Mouse (Mus musculus): ENCODE data around the gene Tfcp2. TPM values are rescaled to one million over a fixed set of nuclear protein-coding genes. Genes with fewer than 3 reads are reported as not detected.

Gene Tfcp2
- polyA plus RNA-seq, 1 experiment from 2014 or later: 15.4 TPM

DNA sequence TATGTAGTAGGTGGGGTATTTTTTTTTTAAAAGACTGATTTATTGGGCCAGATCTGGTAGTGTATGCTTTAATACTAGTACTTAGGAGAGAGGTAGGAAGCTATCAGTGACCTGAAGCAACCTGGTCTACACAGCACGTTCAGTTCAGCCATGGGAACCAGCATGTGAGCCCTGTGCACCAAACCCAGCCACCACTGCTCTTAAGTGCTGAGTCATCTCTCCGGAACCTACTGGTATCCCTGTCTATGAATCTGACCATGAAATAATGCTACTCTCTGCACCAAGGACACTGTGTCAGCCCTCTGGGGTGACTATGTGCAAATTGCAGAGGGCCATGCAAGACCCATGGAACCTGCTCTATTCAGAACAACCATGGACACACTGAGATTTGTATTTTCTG lies 64.8 kb downstream of the Tfcp2 start:
- Histone ChIP-seq H3K27me3 (ENCODE audit: control insufficient read depth, insufficient read depth, low read length) (no peaks in the 10 kb centered on the region), H3K4me3 (ENCODE audit: low read depth, low read length) (no peak overlapping the region), H3K4me1 (ENCODE audit: control insufficient read depth, insufficient read depth, low read length) (peaks cover 36% of the 10 kb centered on the region), H3K9ac (ENCODE audit: low read depth, low read length) (no peak overlapping the region), H3K9me3 (replicated peaks; ENCODE audit: control insufficient read depth, low read length) (no peaks in the 10 kb centered on the region), H3K27ac (ENCODE audit: low read depth, low read length) (no peak overlapping the region), H3K36me3 (ENCODE audit: control insufficient read depth, insufficient read depth, low read length) (peaks cover 13% of the 10 kb centered on the region), H3K4me2 (no peak overlapping the region)
- no peak for ATAC-seq (replicated peaks; ENCODE audit: insufficient number of reproducible peaks, low FRiP score, low TSS enrichment)
- 74% methylated on average over 2 of the region's 2 CpGs for WGBS (ENCODE audit: insufficient replicate concordance)

DNA sequence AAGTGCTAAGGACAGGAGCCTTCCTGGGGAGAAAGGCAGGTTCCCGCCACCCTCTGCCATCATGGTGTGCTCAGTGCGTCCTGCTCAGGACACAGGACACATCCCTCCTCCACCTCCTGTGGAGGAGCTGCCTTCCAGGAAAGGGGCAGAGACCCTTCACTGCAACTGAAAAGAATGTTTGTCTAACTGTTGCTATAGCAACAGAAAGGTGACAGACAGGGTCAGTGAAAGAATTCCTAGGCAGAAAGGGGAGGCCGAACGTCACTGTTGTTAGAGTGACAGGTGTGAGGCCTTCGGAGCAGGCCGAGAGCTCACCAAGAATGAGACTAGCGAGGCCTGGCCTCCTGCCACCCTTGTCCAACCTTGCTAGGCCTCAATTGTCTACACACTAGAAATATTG lies 65.4 kb downstream of the Tfcp2 start:
- no peaks in the 10 kb centered on the region for H3K9me3 ChIP-seq (replicated peaks; ENCODE audit: control insufficient read depth, low read length)
- H3K9ac ChIP-seq (ENCODE audit: low read depth, low read length): no peak overlapping the region
- no peak for ATAC-seq (replicated peaks; ENCODE audit: insufficient number of reproducible peaks, low FRiP score, low TSS enrichment)

DNA sequence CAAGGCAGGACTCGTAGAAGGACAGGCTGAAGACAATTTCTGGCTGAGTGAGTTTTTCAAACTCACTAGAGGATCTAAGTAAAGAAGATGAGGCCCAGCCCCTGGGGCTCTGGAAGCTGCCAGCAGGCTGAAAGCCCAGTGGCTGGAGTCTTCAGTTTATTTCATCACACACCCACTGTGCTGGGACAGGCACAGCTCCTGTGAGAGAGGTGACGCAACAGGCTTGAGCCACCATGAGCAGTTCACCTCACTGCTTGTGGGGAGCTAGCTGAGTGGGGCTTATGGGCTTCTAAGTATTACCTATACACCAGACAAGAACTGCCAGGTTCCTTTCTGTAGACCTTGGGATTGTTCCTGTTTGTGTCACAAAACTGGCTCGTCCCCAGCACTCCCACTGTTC lies 66.2 kb downstream of the Tfcp2 start:
- no peak for ATAC-seq (replicated peaks; ENCODE audit: insufficient number of reproducible peaks, low FRiP score, low TSS enrichment)
- no peaks in the 10 kb centered on the region for H3K27me3 ChIP-seq (ENCODE audit: control insufficient read depth, insufficient read depth, low read length)
- peaks cover 27% of the 10 kb centered on the region for H3K4me1 ChIP-seq (ENCODE audit: control insufficient read depth, insufficient read depth, low read length)
- peaks cover 24% of the 10 kb centered on the region for H3K36me3 ChIP-seq (ENCODE audit: control insufficient read depth, insufficient read depth, low read length)
- no peak overlapping the region for H3K9ac ChIP-seq (ENCODE audit: low read depth, low read length)
- no peaks in the 10 kb centered on the region for H3K9me3 ChIP-seq (replicated peaks; ENCODE audit: control insufficient read depth, low read length)
- no peak overlapping the region for H3K27ac ChIP-seq (ENCODE audit: low read depth, low read length)
- no peak overlapping the region for H3K4me2 ChIP-seq
- 83% methylated on average over 3 of the region's 3 CpGs for WGBS (ENCODE audit: insufficient replicate concordance)
- H3K4me3 ChIP-seq (ENCODE audit: low read depth, low read length): no peak overlapping the region

More for the DNA sequence above, 65.4 kb downstream of the Tfcp2 start:
- no peak overlapping the region for H3K4me3 ChIP-seq (ENCODE audit: low read depth, low read length)
- no peak overlapping the region for H3K4me2 ChIP-seq
- WGBS (ENCODE audit: insufficient replicate concordance): 47% methylated on average over 7 of the region's 7 CpGs
- H3K27ac ChIP-seq (ENCODE audit: low read depth, low read length): no peak overlapping the region
- peaks cover 33% of the 10 kb centered on the region for H3K4me1 ChIP-seq (ENCODE audit: control insufficient read depth, insufficient read depth, low read length)
- H3K27me3 ChIP-seq (ENCODE audit: control insufficient read depth, insufficient read depth, low read length): no peaks in the 10 kb centered on the region
- peaks cover 17% of the 10 kb centered on the region for H3K36me3 ChIP-seq (ENCODE audit: control insufficient read depth, insufficient read depth, low read length)

DNA sequence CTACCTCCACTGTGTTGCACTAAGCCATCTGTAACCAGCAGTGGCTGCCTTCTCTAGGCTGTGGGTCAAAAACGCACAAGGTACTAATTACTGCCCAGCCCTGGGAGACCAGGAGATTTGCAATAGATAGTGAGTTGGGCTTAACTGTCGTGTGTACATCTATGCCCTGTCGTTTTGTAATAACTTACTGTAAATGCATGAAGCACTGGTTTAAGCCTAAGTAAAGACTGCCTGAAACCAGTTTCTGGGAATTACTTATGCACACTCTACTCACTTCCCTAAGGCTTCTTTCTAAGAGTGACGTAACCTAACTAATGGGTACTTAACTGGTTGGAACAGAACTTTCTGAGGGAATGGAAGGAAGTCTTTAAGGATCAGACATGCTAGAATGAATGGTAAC lies 72.9 kb downstream of the Tfcp2 start:
- 80% methylated on average over 4 of the region's 4 CpGs for WGBS (ENCODE audit: insufficient replicate concordance)
- Histone ChIP-seq H3K4me3 (ENCODE audit: low read depth, low read length) (no peak overlapping the region), H3K27ac (ENCODE audit: low read depth, low read length) (no peak overlapping the region), H3K4me2 (no peak overlapping the region), H3K9ac (ENCODE audit: low read depth, low read length) (no peak overlapping the region), H3K4me1 (ENCODE audit: control insufficient read depth, insufficient read depth, low read length) (no peaks in the 10 kb centered on the region), H3K9me3 (replicated peaks; ENCODE audit: control insufficient read depth, low read length) (no peaks in the 10 kb centered on the region), H3K27me3 (ENCODE audit: control insufficient read depth, insufficient read depth, low read length) (no peaks in the 10 kb centered on the region), H3K36me3 (ENCODE audit: control insufficient read depth, insufficient read depth, low read length) (peaks cover 42% of the 10 kb centered on the region)
- ATAC-seq (replicated peaks; ENCODE audit: insufficient number of reproducible peaks, low FRiP score, low TSS enrichment): no peak

DNA sequence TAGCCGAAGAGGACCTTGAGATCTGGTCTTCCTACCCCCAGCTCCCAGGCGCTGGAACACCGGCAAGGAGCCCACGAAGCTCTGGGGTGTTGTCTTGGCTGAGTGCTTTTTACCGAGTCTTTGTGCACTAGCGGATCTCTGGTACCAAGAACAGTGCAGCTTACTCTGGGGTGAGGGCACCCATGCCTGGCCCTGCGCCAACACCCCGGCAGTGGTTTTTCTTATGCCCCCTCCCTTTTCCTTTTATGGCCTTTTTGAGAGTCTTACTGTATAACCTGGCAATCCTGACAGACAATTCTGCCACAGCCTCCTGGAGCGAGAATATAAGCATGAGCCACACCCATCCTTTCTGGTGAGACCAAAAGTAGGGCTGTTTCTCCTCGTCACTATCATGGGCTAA lies 73.5 kb downstream of the Tfcp2 start:
- Histone ChIP-seq H3K4me3 (ENCODE audit: low read depth, low read length) (no peak overlapping the region), H3K9me3 (replicated peaks; ENCODE audit: control insufficient read depth, low read length) (no peaks in the 10 kb centered on the region), H3K27me3 (ENCODE audit: control insufficient read depth, insufficient read depth, low read length) (no peaks in the 10 kb centered on the region), H3K27ac (ENCODE audit: low read depth, low read length) (no peak overlapping the region), H3K9ac (ENCODE audit: low read depth, low read length) (no peak overlapping the region), H3K36me3 (ENCODE audit: control insufficient read depth, insufficient read depth, low read length) (peaks cover 42% of the 10 kb centered on the region), H3K4me2 (no peak overlapping the region), H3K4me1 (ENCODE audit: control insufficient read depth, insufficient read depth, low read length) (no peaks in the 10 kb centered on the region)
- ATAC-seq (replicated peaks; ENCODE audit: insufficient number of reproducible peaks, low FRiP score, low TSS enrichment): no peak
- 80% methylated on average over 10 of the region's 10 CpGs for WGBS (ENCODE audit: insufficient replicate concordance)

DNA sequence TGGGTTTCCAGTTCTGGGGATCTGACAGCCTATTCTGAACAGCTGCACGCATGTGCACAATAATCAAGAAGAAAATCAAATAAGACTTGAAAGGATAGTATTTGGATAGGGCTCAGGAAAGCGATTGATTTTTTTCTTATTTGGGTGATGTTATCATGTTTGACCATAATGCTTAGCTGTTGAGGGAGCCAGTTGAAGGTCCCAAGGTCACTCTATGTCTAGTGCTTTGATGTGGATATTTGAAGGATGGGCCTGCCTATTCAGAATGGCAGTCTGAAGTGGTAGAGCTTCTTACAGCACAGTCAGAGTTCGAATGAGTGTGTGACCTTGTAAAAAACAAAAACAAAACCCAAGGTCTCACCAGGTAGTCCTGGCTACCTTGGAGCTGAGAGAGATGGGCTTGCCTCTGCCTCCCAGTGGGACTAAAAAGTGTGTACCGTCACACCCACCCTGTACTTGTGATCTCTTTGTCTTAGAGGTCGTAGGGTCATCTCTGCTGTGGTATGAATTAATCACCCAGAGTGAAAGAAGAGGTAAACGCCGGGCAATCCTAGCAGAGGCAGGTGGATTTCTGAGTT lies 77.8 kb downstream of the Tfcp2 start:
- ATAC-seq (replicated peaks; ENCODE audit: insufficient number of reproducible peaks, low FRiP score, low TSS enrichment): no peak
- WGBS (ENCODE audit: insufficient replicate concordance): 74% methylated on average over 7 of the region's 7 CpGs
- Histone ChIP-seq H3K36me3 (ENCODE audit: control insufficient read depth, insufficient read depth, low read length) (peaks cover 24% of the 10 kb centered on the region), H3K27me3 (ENCODE audit: control insufficient read depth, insufficient read depth, low read length) (no peaks in the 10 kb centered on the region), H3K9me3 (replicated peaks; ENCODE audit: control insufficient read depth, low read length) (no peaks in the 10 kb centered on the region), H3K27ac (ENCODE audit: low read depth, low read length) (no peak overlapping the region), H3K4me2 (no peak overlapping the region), H3K4me3 (ENCODE audit: low read depth, low read length) (no peak overlapping the region), H3K4me1 (ENCODE audit: control insufficient read depth, insufficient read depth, low read length) (peaks cover 10% of the 10 kb centered on the region; the same call in 1 of the 2 replicates), H3K9ac (ENCODE audit: low read depth, low read length) (no peak overlapping the region)

DNA sequence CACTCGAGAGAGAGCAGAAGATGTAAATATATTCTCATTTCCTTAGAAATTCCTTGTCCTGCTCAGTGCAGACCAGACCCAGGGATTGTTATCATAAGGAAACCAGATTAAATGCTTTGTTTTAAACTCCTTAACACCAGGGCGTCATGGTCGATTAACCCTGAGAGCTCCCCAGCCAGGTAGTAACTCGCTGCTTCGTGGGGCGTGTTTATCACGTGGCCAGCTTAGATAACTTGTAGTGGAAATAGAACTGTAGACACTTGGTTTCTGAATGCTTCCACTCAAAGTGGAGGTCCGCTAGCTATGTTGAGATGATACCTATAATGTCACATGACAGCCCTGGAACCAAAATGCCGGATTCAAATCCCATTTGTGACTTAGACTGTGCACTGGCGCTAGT lies 81.8 kb downstream of the Tfcp2 start:
- no peak for ATAC-seq (replicated peaks; ENCODE audit: insufficient number of reproducible peaks, low FRiP score, low TSS enrichment)
- Histone ChIP-seq H3K9me3 (replicated peaks; ENCODE audit: control insufficient read depth, low read length) (no peaks in the 10 kb centered on the region), H3K27me3 (ENCODE audit: control insufficient read depth, insufficient read depth, low read length) (no peaks in the 10 kb centered on the region), H3K27ac (ENCODE audit: low read depth, low read length) (no peak overlapping the region), H3K4me2 (peak overlapping the region; percentile 91), H3K4me3 (ENCODE audit: low read depth, low read length) (peak overlapping the region; percentile 85), H3K9ac (ENCODE audit: low read depth, low read length) (no peak overlapping the region; the same call in 1 of the 2 replicates), H3K4me1 (ENCODE audit: control insufficient read depth, insufficient read depth, low read length) (peaks cover 16% of the 10 kb centered on the region; the same call in 1 of the 2 replicates), H3K36me3 (ENCODE audit: control insufficient read depth, insufficient read depth, low read length) (peaks cover 3% of the 10 kb centered on the region)
- 45% methylated on average over 10 of the region's 10 CpGs for WGBS (ENCODE audit: insufficient replicate concordance)

DNA sequence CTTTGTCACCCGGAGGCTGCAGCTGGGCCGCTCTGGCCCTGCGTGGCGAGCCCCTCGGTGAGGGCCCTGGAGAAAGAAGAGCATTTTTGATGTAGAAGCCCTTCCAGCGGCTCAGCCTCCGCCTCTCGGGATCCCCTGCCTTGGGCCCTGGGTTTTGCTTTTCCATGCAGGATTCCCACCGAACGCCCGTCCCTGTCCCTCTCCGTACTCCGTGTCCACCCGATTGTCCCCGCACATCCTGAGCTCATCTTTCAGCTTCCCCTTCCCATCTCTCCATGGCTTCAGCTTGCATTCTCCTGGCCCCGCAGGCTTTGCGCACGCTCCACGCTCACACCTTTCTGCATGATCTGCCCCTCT lies 82.6 kb downstream of the Tfcp2 start:
- H3K9me3 ChIP-seq (replicated peaks; ENCODE audit: control insufficient read depth, low read length): no peaks in the 10 kb centered on the region
- H3K4me1 ChIP-seq (ENCODE audit: control insufficient read depth, insufficient read depth, low read length): peaks cover 16% of the 10 kb centered on the region; the same call in 1 of the 2 replicates
- peak; percentile 6 for ATAC-seq (replicated peaks; ENCODE audit: insufficient number of reproducible peaks, low FRiP score, low TSS enrichment)
- peak overlapping the region; percentile 83; the same call in 1 of the 2 replicates for H3K27ac ChIP-seq (ENCODE audit: low read depth, low read length)
- H3K4me2 ChIP-seq: peak overlapping the region; percentile 91
- H3K36me3 ChIP-seq (ENCODE audit: control insufficient read depth, insufficient read depth, low read length): peaks cover 3% of the 10 kb centered on the region; the same call in 1 of the 2 replicates
- peak overlapping the region; percentile 85 for H3K4me3 ChIP-seq (ENCODE audit: low read depth, low read length)
- under 1% methylated on average over 19 of the region's 19 CpGs for WGBS (ENCODE audit: insufficient replicate concordance)
- no peaks in the 10 kb centered on the region for H3K27me3 ChIP-seq (ENCODE audit: control insufficient read depth, insufficient read depth, low read length)
- H3K9ac ChIP-seq (ENCODE audit: low read depth, low read length): peak overlapping the region; percentile 89
